Mouse (Mus musculus) monocyte, adult 5-6 weeks (primary cell): ENCODE data around the gene Smpdl3b. TPM values are rescaled to one million over a fixed set of nuclear protein-coding genes. Genes with fewer than 3 reads are reported as not detected.

Experiments
- total RNA-seq: library from RNA; stranded (forward); fragments of 200-1000, 200-491, 200-594 nt; gene quantifications from 3 replicates; pipeline ENCODE4 v1.2.3, GENCODE M21; 2017

Gene Smpdl3b
- total RNA-seq, 1 experiment from 2014 or later, result 160 TPM

Other genes with a start within 250 kb of the Smpdl3b start
- 4.9 to 6.0 TPM (median 5.2 TPM) in 3 replicates for gene Sesn2, start 246.8 kb downstream of the Smpdl3b start, total RNA-seq
- gene Atpif1, start 223.6 kb downstream of the Smpdl3b start, total RNA-seq, result 103 to 180 TPM (median 116 TPM) in 3 replicates
- 510 to 713 TPM (median 673 TPM) in 3 replicates for gene Dnajc8, start 221.7 kb downstream of the Smpdl3b start, total RNA-seq
- gene Ptafr, start 193.2 kb downstream of the Smpdl3b start, total RNA-seq, result 3.6 to 28.2 TPM (median 24.8 TPM) in 3 replicates
- 8.7 to 25.5 TPM (median 18.8 TPM) in 3 replicates for gene Eya3, start 118.3 kb downstream of the Smpdl3b start, total RNA-seq
- gene Xkr8, start 24.7 kb downstream of the Smpdl3b start, total RNA-seq, result 3.8 to 7.9 TPM (median 4.4 TPM) in 3 replicates
- 39.3 to 41.2 TPM (median 40.2 TPM) in 3 replicates for gene Rpa2, start 11.1 kb upstream of the Smpdl3b start, total RNA-seq
- 196 to 216 TPM (median 214 TPM) in 3 replicates for gene Themis2, start 39.1 kb upstream of the Smpdl3b start, total RNA-seq
- gene Ppp1r8, start 85.9 kb upstream of the Smpdl3b start, total RNA-seq, result 38.1 to 54.2 TPM (median 52.6 TPM) in 3 replicates
- 64.8 to 81.4 TPM (median 73.4 TPM) in 3 replicates for gene Stx12, start 127.3 kb upstream of the Smpdl3b start, total RNA-seq
- gene Fam76a, start 165.3 kb upstream of the Smpdl3b start, total RNA-seq, result 27.3 to 53.5 TPM (median 33.8 TPM) in 3 replicates
- gene Fgr, start 216.8 kb upstream of the Smpdl3b start, total RNA-seq, result 266 TPM in 3 replicates